In genomic region chr16:28593075-28593915, GRCm38 (mm10) we compare ENCODE assay signal across 8 mouse cellular contexts.
A peak's percentile ranks its signal among the peaks of the same experiment; 100 is the strongest.
DNase-seq lines count a peak whose midpoint lies in the region; ATAC-seq and TF ChIP-seq lines count a peak whose summit lies in the region.

No protein-coding gene starts in this region.

- 0 out of 2 replicates have a peak, but pooled peaks cover 2% of the 10 kb centered on the region for H3K27me3 ChIP-seq in embryonic facial prominence, embryonic 14.5 days (replicated peaks; ENCODE audit: control insufficient read depth, insufficient read depth, low read length)
- peaks cover 7% of the 10 kb centered on the region; the same call in 1 of the 2 replicates for H3K27me3 ChIP-seq in limb, embryonic 12.5 days
- no peaks in the 10 kb centered on the region for H3K27me3 ChIP-seq in midbrain, embryonic 14.5 days (ENCODE audit: control insufficient read depth, insufficient read depth, low read length)

- peak overlapping the region; percentile 55 for H3K4me2 ChIP-seq in embryonic facial prominence, embryonic 14.5 days (ENCODE audit: low read depth, low read length)
- H3K4me2 ChIP-seq in limb, embryonic 12.5 days, result peak overlapping the region; percentile 56
- H3K4me2 ChIP-seq in midbrain, embryonic 14.5 days (ENCODE audit: low read length), result peak overlapping the region; percentile 57

- peak overlapping the region; percentile 55 for H3K9ac ChIP-seq in embryonic facial prominence, embryonic 14.5 days (ENCODE audit: low read depth, low read length)
- H3K9ac ChIP-seq in limb, embryonic 12.5 days (replicated peaks), result no peak overlapping the region
- H3K9ac ChIP-seq in midbrain, embryonic 14.5 days (replicated peaks; ENCODE audit: low read length), result no peak overlapping the region

- 22% methylated on average over 26 of the region's 26 CpGs for WGBS in bone marrow, adult 2 months
- 26% methylated on average over 26 of the region's 26 CpGs for WGBS in embryonic facial prominence, embryonic 14.5 days
- WGBS in limb, embryonic 12.5 days, result 28% methylated on average over 26 of the region's 26 CpGs
- 27% methylated on average over 26 of the region's 26 CpGs for WGBS in midbrain, embryonic 14.5 days

- peak; percentile 55 for TF ChIP-seq CTCF in bone marrow, adult 2 months (IDR thresholded peaks at IDR 0.05; ENCODE audit: control insufficient read depth, insufficient read depth, low read length)

- peak; percentile 71 for DNase-seq in 416B (ENCODE audit: low read depth)
- peak; percentile 91 for DNase-seq in embryonic facial prominence, embryonic 14.5 days (ENCODE audit: low spot score)
- peak; percentile 21 to 38 for DNase-seq in heart, adult 9 months (ENCODE audit: low spot score in 2 of 2)
- DNase-seq in kidney, adult 9 months, result peak; percentile 62
- DNase-seq in midbrain, embryonic 14.5 days, result peak; percentile 95
- peak; percentile 71 for DNase-seq in telencephalon, adult 2 months (ENCODE audit: low read depth, low spot score)

- H3K9me3 ChIP-seq in embryonic facial prominence, embryonic 14.5 days (ENCODE audit: control insufficient read depth, low read length), result no peaks in the 10 kb centered on the region
- no peaks in the 10 kb centered on the region for H3K9me3 ChIP-seq in limb, embryonic 12.5 days
- no peaks in the 10 kb centered on the region for H3K9me3 ChIP-seq in midbrain, embryonic 14.5 days (ENCODE audit: control insufficient read depth, low read length)

- no peak overlapping the region for H3K27ac ChIP-seq in bone marrow, adult 2 months (ENCODE audit: control insufficient read depth, insufficient read depth, low read depth, low read length, poor library complexity)
- no peak overlapping the region for H3K27ac ChIP-seq in embryonic facial prominence, embryonic 14.5 days (replicated peaks; ENCODE audit: low read depth, low read length)
- no peak overlapping the region for H3K27ac ChIP-seq in limb, embryonic 12.5 days
- H3K27ac ChIP-seq in midbrain, embryonic 14.5 days (replicated peaks; ENCODE audit: low read depth, low read length), result no peak overlapping the region

- no peaks in the 10 kb centered on the region for H3K36me3 ChIP-seq in embryonic facial prominence, embryonic 14.5 days (ENCODE audit: control insufficient read depth, insufficient read depth, low read length)
- H3K36me3 ChIP-seq in limb, embryonic 12.5 days, result no peaks in the 10 kb centered on the region
- no peaks in the 10 kb centered on the region for H3K36me3 ChIP-seq in midbrain, embryonic 14.5 days (ENCODE audit: control insufficient read depth, insufficient read depth, low read length)

- H3K4me3 ChIP-seq in bone marrow, adult 2 months (replicated peaks; ENCODE audit: control insufficient read depth, low read depth, low read length), result no peak overlapping the region
- peak overlapping the region; percentile 33 for H3K4me3 ChIP-seq in embryonic facial prominence, embryonic 14.5 days (ENCODE audit: low read depth, low read length)
- H3K4me3 ChIP-seq in limb, embryonic 12.5 days (replicated peaks), result peak overlapping the region; percentile 33
- H3K4me3 ChIP-seq in midbrain, embryonic 14.5 days (replicated peaks; ENCODE audit: low read depth, low read length), result peak overlapping the region; percentile 24

- ATAC-seq in embryonic facial prominence, embryonic 14.5 days (ENCODE audit: low read depth), result peak; percentile 62
- ATAC-seq in limb, embryonic 12.5 days (ENCODE audit: insufficient number of reproducible peaks, insufficient read depth, low FRiP score, low TSS enrichment, low read depth), result peak; percentile 52; the same call in 1 of the 2 replicates
- ATAC-seq in midbrain, embryonic 14.5 days (ENCODE audit: low FRiP score, low TSS enrichment), result peak; percentile 67

- no peaks in the 10 kb centered on the region for H3K4me1 ChIP-seq in bone marrow, adult 2 months (ENCODE audit: control insufficient read depth, insufficient read depth, low read length)
- H3K4me1 ChIP-seq in embryonic facial prominence, embryonic 14.5 days (ENCODE audit: control insufficient read depth, insufficient read depth, low read length), result no peaks in the 10 kb centered on the region
- H3K4me1 ChIP-seq in limb, embryonic 12.5 days (replicated peaks), result no peaks in the 10 kb centered on the region
- H3K4me1 ChIP-seq in midbrain, embryonic 14.5 days (ENCODE audit: control insufficient read depth, insufficient read depth, low read length), result no peaks in the 10 kb centered on the region

- TF ChIP-seq POLR2A in bone marrow, adult 2 months (IDR thresholded peaks at IDR 0.05; ENCODE audit: borderline replicate concordance, control insufficient read depth, low read depth, low read length), result no peak

Comparison
In these comparisons a context has a peak if more than half of its experiments do, and no peak if none do; other contexts are left out.
1. DNase-seq: peak in every context shown above with its lines; median percentile 95 in midbrain, embryonic 14.5 days; 91 in embryonic facial prominence, embryonic 14.5 days; 71 in 416B; 71 in telencephalon, adult 2 months; 62 in kidney, adult 9 months; 30 in heart, adult 9 months.